Comparison of ENCODE assay signal across 25 mouse cellular contexts in genomic region chr3:69163057-69163456, GRCm38 (mm10). TPM values are rescaled to one million over a fixed set of nuclear protein-coding genes. Genes with fewer than 3 reads are reported as not detected.
DNase-seq lines count a peak whose midpoint lies in the region; ATAC-seq and TF ChIP-seq lines count a peak whose summit lies in the region.
"Had no signal": no experiment of that assay in that cellular context is flagged by ENCODE, and none has a peak within 500 bp of the region (broad histone marks: within the 10 kb centered on the region; RNA-seq: fewer than 3 reads in every experiment).

No protein-coding gene starts in this region.

- no peak overlapping the region for H3K9ac ChIP-seq in liver, adult 2 months (ENCODE audit: low read depth, low read length)
- no peak overlapping the region for H3K9ac ChIP-seq in hindbrain, embryonic 11.5 days (ENCODE audit: low read depth, low read length)
- H3K9ac ChIP-seq: embryonic facial prominence, embryonic 12.5 days; forebrain, embryonic 15.5 days; hindbrain, embryonic 13.5 days had no signal

- H3K4me1 ChIP-seq in liver, adult 2 months (ENCODE audit: control insufficient read depth, insufficient read depth, low read length): no peaks in the 10 kb centered on the region
- no peaks in the 10 kb centered on the region for H3K4me1 ChIP-seq in hindbrain, embryonic 11.5 days (replicated peaks; ENCODE audit: control insufficient read depth, insufficient read depth, low read length)
- H3K4me1 ChIP-seq: embryonic facial prominence, embryonic 12.5 days; forebrain, embryonic 15.5 days; hindbrain, embryonic 13.5 days had no signal

- H3K4me2 ChIP-seq in hindbrain, embryonic 11.5 days (replicated peaks; ENCODE audit: low read depth, low read length): no peak overlapping the region
- H3K4me2 ChIP-seq: embryonic facial prominence, embryonic 12.5 days; forebrain, embryonic 15.5 days; hindbrain, embryonic 13.5 days had no signal

- H3K27ac ChIP-seq in liver, adult 2 months (replicated peaks; ENCODE audit: insufficient read depth, low read depth, low read length): no peak overlapping the region
- no peak overlapping the region for H3K27ac ChIP-seq in hindbrain, embryonic 11.5 days (ENCODE audit: low read depth, low read length)
- H3K27ac ChIP-seq: embryonic facial prominence, embryonic 12.5 days; forebrain, embryonic 15.5 days; hindbrain, embryonic 13.5 days; hindbrain, postnatal 0 days had no signal

- H3K27me3 ChIP-seq in liver, adult 2 months (ENCODE audit: control insufficient read depth, insufficient read depth, low read length): no peaks in the 10 kb centered on the region
- no peaks in the 10 kb centered on the region for H3K27me3 ChIP-seq in hindbrain, embryonic 11.5 days (ENCODE audit: control insufficient read depth, insufficient read depth, low read length)
- H3K27me3 ChIP-seq: CH12.LX; embryonic facial prominence, embryonic 12.5 days; forebrain, embryonic 15.5 days; hindbrain, embryonic 13.5 days had no signal

- no peaks in the 10 kb centered on the region for H3K36me3 ChIP-seq in liver, adult 2 months (ENCODE audit: control insufficient read depth, insufficient read depth, low read length)
- no peaks in the 10 kb centered on the region for H3K36me3 ChIP-seq in hindbrain, embryonic 11.5 days (ENCODE audit: control insufficient read depth, insufficient read depth, low read length)
- H3K36me3 ChIP-seq: embryonic facial prominence, embryonic 12.5 days; forebrain, embryonic 15.5 days; hindbrain, embryonic 13.5 days had no signal

- no peaks in the 10 kb centered on the region for H3K79me2 ChIP-seq in liver, adult 2 months (ENCODE audit: control insufficient read depth, insufficient read depth, low read length)

- WGBS in liver, adult 2 months: 75% methylated on average over 6 of the region's 6 CpGs
- 82% methylated on average over 6 of the region's 6 CpGs for WGBS in hindbrain, embryonic 11.5 days

- TF ChIP-seq CTCF in liver, adult 2 months (IDR thresholded peaks at IDR 0.05; ENCODE audit: low read depth, low read length): no peak

- ATAC-seq in common myeloid progenitor, adult 5-6 weeks (replicated peaks; ENCODE audit: low read depth, poor library complexity, severe bottlenecking): peak; percentile 71
- peak; percentile 89 for ATAC-seq in megakaryocyte progenitor cell, adult 5-6 weeks (replicated peaks; ENCODE audit: poor library complexity)
- ATAC-seq in hindbrain, embryonic 11.5 days (ENCODE audit: low FRiP score): no peak
- ATAC-seq: activated CD4-positive, CD25-positive, alpha-beta regulatory T cell, adult 4 months; forebrain, embryonic 15.5 days; hindbrain, postnatal 0 days; Patski had no signal

- DNase-seq in liver, adult 2 months (ENCODE audit: extremely low read depth, low read depth, low spot score): peak; percentile 14
- no peak for DNase-seq in liver
- no peak for DNase-seq in spleen, postnatal 4 days (ENCODE audit: low spot score in 2 of 2)
- no peak for DNase-seq in hindbrain, embryonic 11.5 days (ENCODE audit: low spot score)
- no peak for DNase-seq in frontal cortex, postnatal 36 days (ENCODE audit: low spot score in 2 of 2)
- DNase-seq: adrenal gland, postnatal 14 days; cerebellum, adult 18-20 months; cerebellum, adult 9-11 months; cerebellum, postnatal 36 days; gastrocnemius, postnatal 14 days; heart, postnatal 10 days; heart, postnatal 4 days had no signal

- H3K9me3 ChIP-seq in hindbrain, embryonic 11.5 days (ENCODE audit: control insufficient read depth, low read length): no peaks in the 10 kb centered on the region
- H3K9me3 ChIP-seq: embryonic facial prominence, embryonic 12.5 days; forebrain, embryonic 15.5 days; hindbrain, embryonic 13.5 days had no signal

- no peak overlapping the region for H3K4me3 ChIP-seq in liver, adult 2 months (ENCODE audit: insufficient read depth, low read depth, low read length)
- no peak overlapping the region for H3K4me3 ChIP-seq in hindbrain, embryonic 11.5 days (ENCODE audit: low read depth, low read length)
- H3K4me3 ChIP-seq: embryonic facial prominence, embryonic 12.5 days; forebrain, embryonic 15.5 days; hindbrain, embryonic 13.5 days had no signal

- no peak for TF ChIP-seq POLR2A in liver, adult 2 months (IDR thresholded peaks at IDR 0.05; ENCODE audit: extremely low read depth, insufficient read depth, low read length)

RNA-seq across cellular contexts. Expression of gene Kpna4, which starts 36.1 kb away (rescaled TPM):
- total RNA-seq in liver, adult 2 months (2014; rRNA removed): 10.7 TPM in 2 replicates
- 5.3 and 5.9 TPM in 2 replicates for polyA plus RNA-seq in liver, adult 2 months (2012; rRNA removed)
- total RNA-seq in common myeloid progenitor, adult 5-6 weeks (2017): 52.9 and 65.0 TPM in 2 replicates
- total RNA-seq in megakaryocyte progenitor cell, adult 5-6 weeks (2015): 74.0 and 86.1 TPM in 2 replicates
- 51.8 and 58.9 TPM in 2 replicates for total RNA-seq in megakaryocyte progenitor cell, adult 5-6 weeks (2017)
- polyA plus RNA-seq in hindbrain, embryonic 11.5 days (2014; fragmentation: Nextera tagmentation; extraction: Ambion mirVana): 42.8 and 45.9 TPM in 2 replicates

RNA-seq across cellular contexts. Expression of gene Arl14, which starts 59.2 kb away (rescaled TPM):
- 0.09 TPM in 1 of 2 replicates, not detected in the other for total RNA-seq in liver, adult 2 months (2014; rRNA removed)
- polyA plus RNA-seq in liver, adult 2 months (2012; rRNA removed): not detected in 2 replicates
- total RNA-seq in common myeloid progenitor, adult 5-6 weeks (2017): not detected in 2 replicates
- total RNA-seq in megakaryocyte progenitor cell, adult 5-6 weeks (2015): not detected in 2 replicates
- not detected in 2 replicates for total RNA-seq in megakaryocyte progenitor cell, adult 5-6 weeks (2017)
- polyA plus RNA-seq in hindbrain, embryonic 11.5 days (2014; fragmentation: Nextera tagmentation; extraction: Ambion mirVana): not detected in 2 replicates
- total RNA-seq: adrenal gland, adult 18-20 months; adrenal gland, postnatal 14 days; CH12.LX; gastrocnemius, postnatal 14 days; heart, postnatal 10 days; heart, postnatal 4 days; hindbrain, postnatal 0 days had no signal
- polyA plus RNA-seq: activated CD4-positive, CD25-positive, alpha-beta regulatory T cell, adult 4 months; embryonic facial prominence, embryonic 12.5 days; forebrain, embryonic 11.5 days; forebrain, embryonic 15.5 days; gonadal fat pad, adult 2 months; heart, embryonic 14.5 days; hindbrain, embryonic 13.5 days; hindbrain, postnatal 0 days; Patski had no signal
